Mouse (Mus musculus) 3134 (cell line): Measurements from ENCODE around the gene Mvp.
A peak's percentile ranks its signal among the peaks of the same experiment; 100 is the strongest.

Source experiments
- DNase-seq: peaks from one replicate; pipeline ENCODE4 v3.0.0-alpha.2; 2011; ENCODE audit warnings: low spot score; ENCODE audit not compliant: insufficient read length; ENCODE audit errors: extremely low read depth

Mvp gene

DNA sequence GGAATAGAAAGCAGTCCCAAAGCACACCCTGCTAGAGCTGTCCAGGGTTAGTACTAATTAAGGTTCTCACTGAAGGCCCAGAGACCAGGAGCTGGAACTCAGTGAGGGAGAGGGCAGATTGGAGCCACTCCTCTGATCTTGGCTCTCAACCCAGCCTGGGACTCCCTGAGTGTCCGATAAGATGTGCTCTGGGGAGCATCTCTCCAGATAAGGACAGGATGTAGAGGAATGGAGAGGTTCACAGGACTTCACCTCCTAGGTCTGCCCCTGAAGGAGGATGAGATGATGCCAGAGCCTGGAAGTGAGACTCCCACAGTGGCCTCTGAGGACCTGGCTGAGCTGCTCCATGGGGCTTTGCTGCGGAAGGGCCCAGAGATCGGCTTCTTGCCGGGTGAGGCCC lies 62.7 kb downstream of the Mvp start:
- no peak for DNase-seq

DNA sequence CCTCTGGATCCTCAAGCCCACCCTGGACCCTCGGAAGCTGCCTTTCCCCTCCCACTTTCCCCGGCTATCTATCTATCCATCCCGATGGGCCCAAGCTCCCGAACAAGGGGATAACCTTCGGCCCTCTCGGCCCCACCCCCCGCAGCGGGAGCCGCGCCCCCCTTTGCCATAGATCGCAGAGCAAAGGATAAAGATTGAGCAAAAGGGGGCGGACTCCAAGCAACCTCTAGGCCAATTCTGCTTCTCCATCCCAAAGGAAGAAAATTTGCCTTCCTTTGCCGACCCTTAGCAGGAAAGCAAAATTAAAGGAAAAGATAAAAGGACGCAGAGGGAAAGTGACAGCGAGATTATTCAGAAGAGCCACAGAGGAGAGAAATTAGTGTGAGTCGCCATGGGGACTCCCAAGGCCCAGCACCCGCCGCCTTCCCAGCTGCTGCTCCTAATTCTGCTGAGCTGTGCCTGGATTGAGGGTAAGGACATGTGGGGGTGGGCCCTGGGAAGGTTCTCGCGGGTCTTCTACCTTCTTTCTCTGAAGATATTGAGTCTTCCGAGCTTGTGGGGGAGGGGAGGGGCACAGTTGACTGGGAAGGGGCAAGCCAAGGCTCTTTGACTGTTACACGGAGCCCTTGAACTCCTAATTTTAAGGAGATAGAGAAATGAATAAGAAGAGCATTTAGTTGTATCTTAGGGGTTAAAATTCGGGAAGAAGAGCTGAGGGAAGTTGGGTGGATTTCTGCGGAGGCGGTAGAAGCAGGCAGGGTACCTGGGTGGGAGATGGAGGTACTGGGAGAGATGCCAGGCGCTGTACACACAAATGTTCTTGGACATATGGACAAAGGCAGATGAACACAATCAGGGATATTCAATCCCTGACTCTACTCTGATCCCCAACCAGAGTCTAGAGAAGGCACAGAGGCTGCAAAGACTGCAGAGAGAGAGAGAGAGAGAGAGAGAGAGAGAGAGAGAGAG lies 63.5 kb downstream of the Mvp start:
- no peak for DNase-seq

DNA sequence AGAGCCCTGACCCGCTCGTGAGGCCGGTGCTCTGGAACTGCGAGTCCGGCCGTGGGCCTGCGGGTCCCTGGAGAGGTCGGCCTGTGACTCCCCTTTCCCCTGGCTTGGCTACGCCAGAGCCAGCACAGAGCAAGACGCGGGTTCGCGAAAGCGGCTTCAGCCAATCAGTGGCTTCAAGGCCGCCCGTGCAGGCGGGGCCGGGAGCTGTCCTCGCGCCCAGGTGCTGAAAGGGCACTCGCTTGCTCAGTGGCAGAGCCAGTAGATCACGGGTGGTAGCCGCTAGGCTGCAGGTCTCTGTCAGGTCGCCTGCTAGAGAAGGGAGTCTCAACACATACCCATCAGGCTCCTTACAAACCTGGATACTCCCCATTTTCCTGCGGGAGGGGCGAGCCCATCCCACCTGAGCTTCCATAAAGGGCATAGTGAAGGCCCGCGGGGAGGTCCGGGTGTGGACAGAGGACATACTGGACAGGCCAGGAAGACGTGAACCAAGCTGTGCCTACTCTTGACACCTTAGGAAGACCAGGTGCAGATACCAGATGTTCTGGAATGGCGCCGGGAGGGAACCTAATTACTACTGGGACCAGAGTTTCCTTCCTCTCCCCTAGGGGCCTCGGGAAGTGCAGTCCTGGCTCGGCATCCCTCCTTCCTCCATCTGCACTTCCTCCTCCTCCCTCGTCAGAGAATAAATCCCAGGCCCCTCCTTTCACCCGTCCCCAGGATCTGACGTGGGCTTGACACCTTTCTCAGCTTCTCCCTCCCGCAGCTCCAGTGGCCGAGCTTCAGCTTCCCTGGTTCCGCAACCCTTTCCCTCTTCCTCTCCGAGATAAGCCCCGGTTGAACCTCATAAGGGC lies 64.4 kb downstream of the Mvp start, which contains the start of gene Sez6l2:
Gene Sez6l2 (plus strand): TSS at position 771 of the 854 bp plus-strand sequence.
- peak; percentile 71 for DNase-seq

DNA sequence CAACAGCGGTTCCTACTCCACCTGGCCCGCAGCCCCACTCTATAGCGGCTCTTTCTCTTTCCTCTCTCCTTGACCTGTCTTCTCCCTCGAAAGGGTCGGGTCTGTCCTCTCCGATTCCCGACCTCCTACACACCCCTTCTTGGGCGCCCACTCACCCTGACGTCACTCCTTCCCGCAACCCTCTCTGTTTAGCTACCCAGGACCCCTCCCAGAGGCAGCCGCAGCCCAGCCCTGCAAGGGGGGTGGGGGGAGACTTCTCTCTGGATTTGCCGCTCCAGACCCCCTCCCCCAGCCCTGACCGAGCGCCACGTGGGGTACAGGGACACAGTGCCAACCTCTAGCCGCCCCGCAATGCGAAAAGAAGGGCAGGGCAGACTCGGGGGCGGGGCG lies 65.0 kb downstream of the Mvp start, which contains the start of gene Asphd1:
Gene Asphd1 (minus strand): TSS at position 180 of the 390 bp plus-strand sequence.
- DNase-seq, result no peak

DNA sequence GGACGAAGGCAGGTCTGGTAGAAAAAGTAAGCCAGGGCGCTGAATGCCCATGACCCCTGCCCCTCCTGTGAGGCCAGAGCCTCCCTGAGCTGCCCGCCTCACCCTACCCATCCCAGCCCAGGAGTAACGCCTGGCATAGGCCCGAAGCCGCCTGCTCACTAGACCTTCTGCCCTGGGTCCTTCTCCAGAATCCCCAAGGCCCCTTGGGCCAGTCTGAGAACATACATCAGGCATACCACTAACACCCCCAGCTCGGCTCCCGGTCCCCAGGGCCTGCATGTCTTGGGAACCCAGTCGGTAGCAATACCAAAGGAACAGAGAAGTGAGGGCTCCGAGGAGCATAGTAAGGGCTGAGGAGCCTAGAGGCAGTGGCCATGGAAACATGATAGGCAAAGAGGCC lies 65.8 kb downstream of the Mvp start:
- no peak for DNase-seq

DNA sequence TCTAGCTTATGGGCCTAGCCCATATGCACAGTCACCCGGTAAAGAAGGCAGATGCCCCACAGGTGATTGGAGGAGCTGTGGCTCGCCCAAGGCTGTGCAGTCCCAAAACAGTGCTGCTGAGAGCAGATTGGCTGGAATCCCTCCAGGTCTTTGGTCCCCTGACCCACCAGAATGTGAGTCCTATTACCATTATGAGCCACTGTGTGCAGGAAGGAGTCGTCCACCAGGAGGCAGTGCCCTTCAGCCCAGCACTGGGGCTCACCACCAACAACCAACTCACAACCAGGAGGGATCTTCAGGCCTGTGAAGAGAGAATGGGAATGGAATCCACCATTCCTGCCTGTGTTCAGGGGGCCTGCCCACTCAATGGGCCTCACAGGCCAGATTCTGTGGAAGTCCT lies 67.9 kb downstream of the Mvp start:
- DNase-seq, result no peak

DNA sequence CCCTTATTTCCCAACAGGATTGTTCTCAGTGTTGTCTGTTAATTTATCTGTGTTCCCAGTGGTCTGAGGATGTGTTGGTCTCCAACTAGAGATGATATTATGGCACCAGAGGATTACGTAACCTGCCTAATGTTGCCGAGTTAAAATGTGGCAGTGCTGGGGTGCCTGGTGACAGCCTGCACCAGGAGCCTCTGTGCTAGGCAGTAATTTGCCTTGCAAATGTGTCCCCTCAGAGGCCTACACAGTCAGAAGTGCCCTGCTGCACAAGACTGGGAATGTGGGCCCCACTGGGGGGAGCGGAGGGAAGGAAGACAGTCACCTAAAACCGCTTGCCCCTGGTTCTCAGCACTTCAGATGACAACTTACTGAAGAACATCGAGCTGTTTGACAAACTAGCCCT lies 72.6 kb downstream of the Mvp start:
- no peak for DNase-seq

DNA sequence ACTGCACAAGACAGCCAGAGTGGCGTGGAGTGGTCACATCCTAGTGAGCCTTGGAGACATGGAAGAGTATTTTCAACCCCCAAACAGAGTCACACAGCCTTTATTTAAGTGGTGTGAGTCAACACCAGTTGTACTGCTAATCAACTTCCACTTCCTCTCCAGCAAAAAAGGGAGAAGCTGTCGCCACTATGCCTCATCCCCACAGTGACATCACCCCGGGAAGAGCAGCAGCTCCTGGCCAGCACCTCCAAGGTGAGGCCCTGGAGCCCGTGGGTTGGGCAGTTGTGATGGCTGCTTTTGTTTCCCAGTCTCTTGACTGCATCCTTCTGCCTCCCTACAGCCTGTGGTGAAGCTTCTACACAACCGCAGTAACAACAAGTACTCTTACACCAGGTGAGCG lies 73.2 kb downstream of the Mvp start:
- no peak for DNase-seq
